In genomic region chr10:42225184-42225935, GRCm38 (mm10) we compare ENCODE assay signal across 13 mouse cellular contexts. TPM values are rescaled to one million over a fixed set of nuclear protein-coding genes. Genes with fewer than 3 reads are reported as not detected.
DNase-seq lines count a peak whose midpoint lies in the region; ATAC-seq and TF ChIP-seq lines count a peak whose summit lies in the region.
"Had no signal": no experiment of that assay in that cellular context is flagged by ENCODE, and none has a peak within 500 bp of the region (broad histone marks: within the 10 kb centered on the region; RNA-seq: fewer than 3 reads in every experiment).

No protein-coding gene starts in this region.

- no peaks in the 10 kb centered on the region for H3K9me3 ChIP-seq in liver, embryonic 11.5 days (ENCODE audit: control insufficient read depth, low read length)
- H3K9me3 ChIP-seq in intestine, embryonic 15.5 days, result no peaks in the 10 kb centered on the region
- H3K9me3 ChIP-seq in heart, embryonic 10.5 days, result no peaks in the 10 kb centered on the region
- H3K9me3 ChIP-seq: forebrain, embryonic 12.5 days had no signal

- H3K36me3 ChIP-seq in liver, adult 2 months (ENCODE audit: control insufficient read depth, insufficient read depth, low read length), result no peaks in the 10 kb centered on the region
- H3K36me3 ChIP-seq in liver, embryonic 11.5 days (ENCODE audit: control insufficient read depth, insufficient read depth, low read length), result peaks cover 9% of the 10 kb centered on the region; the same call in 1 of the 2 replicates
- no peaks in the 10 kb centered on the region for H3K36me3 ChIP-seq in intestine, embryonic 15.5 days
- H3K36me3 ChIP-seq in small intestine, adult 2 months (ENCODE audit: control insufficient read depth, insufficient read depth, low read length), result no peaks in the 10 kb centered on the region
- H3K36me3 ChIP-seq in heart, embryonic 10.5 days, result peaks cover 5% of the 10 kb centered on the region; the same call in 1 of the 2 replicates
- H3K36me3 ChIP-seq: forebrain, embryonic 12.5 days had no signal

- H3K9ac ChIP-seq in liver, adult 2 months (ENCODE audit: low read depth, low read length), result peak overlapping the region; percentile 50
- no peak overlapping the region for H3K9ac ChIP-seq in liver, embryonic 11.5 days (ENCODE audit: low read depth, low read length)
- no peak overlapping the region for H3K9ac ChIP-seq in intestine, embryonic 15.5 days
- H3K9ac ChIP-seq: forebrain, embryonic 12.5 days had no signal

- H3K27me3 ChIP-seq in liver, adult 2 months (ENCODE audit: control insufficient read depth, insufficient read depth, low read length), result no peaks in the 10 kb centered on the region
- H3K27me3 ChIP-seq in liver, embryonic 11.5 days (replicated peaks; ENCODE audit: control insufficient read depth, insufficient read depth, low read length), result no peaks in the 10 kb centered on the region
- no peaks in the 10 kb centered on the region for H3K27me3 ChIP-seq in intestine, embryonic 15.5 days (replicated peaks)
- no peaks in the 10 kb centered on the region for H3K27me3 ChIP-seq in small intestine, adult 2 months (ENCODE audit: control insufficient read depth, insufficient read depth, low read length)
- no peaks in the 10 kb centered on the region for H3K27me3 ChIP-seq in heart, embryonic 10.5 days (ENCODE audit: insufficient read depth, poor library complexity, severe bottlenecking)
- H3K27me3 ChIP-seq: forebrain, embryonic 12.5 days had no signal

- H3K4me1 ChIP-seq in liver, adult 2 months (ENCODE audit: control insufficient read depth, insufficient read depth, low read length), result peaks cover 45% of the 10 kb centered on the region
- H3K4me1 ChIP-seq in liver, embryonic 11.5 days (replicated peaks; ENCODE audit: control insufficient read depth, insufficient read depth, low read length), result peaks cover 42% of the 10 kb centered on the region
- H3K4me1 ChIP-seq in intestine, embryonic 15.5 days (replicated peaks), result peaks cover 22% of the 10 kb centered on the region
- peaks cover 22% of the 10 kb centered on the region for H3K4me1 ChIP-seq in small intestine, adult 2 months (ENCODE audit: control insufficient read depth, insufficient read depth, insufficient read length, low read length)
- peaks cover 55% of the 10 kb centered on the region for H3K4me1 ChIP-seq in heart, embryonic 10.5 days

- intact Hi-C loops in left cerebral cortex, postnatal 14 days (cut with DNase I), result no loop called here

- no peak overlapping the region; the same call in 1 of the 2 replicates for H3K4me3 ChIP-seq in liver, adult 2 months (ENCODE audit: insufficient read depth, low read depth, low read length)
- no peak overlapping the region for H3K4me3 ChIP-seq in liver, embryonic 11.5 days (ENCODE audit: low read depth, low read length)
- H3K4me3 ChIP-seq in intestine, embryonic 15.5 days (replicated peaks), result no peak overlapping the region
- H3K4me3 ChIP-seq in small intestine, adult 2 months (ENCODE audit: low read depth, low read length), result no peak overlapping the region
- no peak overlapping the region for H3K4me3 ChIP-seq in heart, embryonic 10.5 days
- H3K4me3 ChIP-seq: forebrain, embryonic 12.5 days had no signal

- no peak overlapping the region for H3K4me2 ChIP-seq in liver, embryonic 11.5 days
- H3K4me2 ChIP-seq in intestine, embryonic 15.5 days (replicated peaks), result no peak overlapping the region
- H3K4me2 ChIP-seq: forebrain, embryonic 12.5 days had no signal

- no peak for ATAC-seq in liver, embryonic 11.5 days (replicated peaks; ENCODE audit: low FRiP score)
- ATAC-seq in intestine, embryonic 15.5 days, result peak; percentile 41; the same call in 1 of the 2 replicates

- WGBS in liver, adult 2 months, result 39% methylated on average over 18 of the region's 18 CpGs
- WGBS in liver, embryonic 11.5 days, result 79% methylated on average over 18 of the region's 18 CpGs
- WGBS in intestine, embryonic 15.5 days, result 70% methylated on average over 18 of the region's 18 CpGs
- WGBS in small intestine, adult 2 months, result 69% methylated on average over 18 of the region's 18 CpGs
- WGBS in heart, embryonic 10.5 days, result 91% methylated on average over 18 of the region's 18 CpGs

- no peak for TF ChIP-seq CTCF in liver, adult 2 months (IDR thresholded peaks at IDR 0.05; ENCODE audit: low read depth, low read length)
- no peak for TF ChIP-seq CTCF in small intestine, adult 2 months (IDR thresholded peaks at IDR 0.05; ENCODE audit: extremely low read depth, insufficient read length, insufficient replicate concordance, low read depth, low read length)

- peak overlapping the region; percentile 84 for H3K27ac ChIP-seq in liver, adult 2 months (replicated peaks; ENCODE audit: insufficient read depth, low read depth, low read length)
- no peak overlapping the region for H3K27ac ChIP-seq in liver, embryonic 11.5 days (ENCODE audit: low read depth, low read length)
- H3K27ac ChIP-seq in intestine, embryonic 15.5 days, result no peak overlapping the region
- H3K27ac ChIP-seq in small intestine, adult 2 months (ENCODE audit: insufficient read depth, low read depth, low read length), result peak overlapping the region; percentile 13; the same call in 1 of the 2 replicates
- H3K27ac ChIP-seq in heart, embryonic 10.5 days, result no peak overlapping the region
- H3K27ac ChIP-seq: forebrain, embryonic 12.5 days; stomach, postnatal 0 days had no signal

- DNase-seq in liver, adult 2 months (ENCODE audit: extremely low read depth, low read depth, low spot score), result peak; percentile 95
- DNase-seq in liver, embryonic 11.5 days (ENCODE audit: low spot score), result no peak
- DNase-seq in kidney, postnatal 25 days, result peak; percentile 68 to 91
- DNase-seq in T-cell, adult 2 months (ENCODE audit: low spot score), result no peak
- DNase-seq in heart, embryonic 10.5 days (ENCODE audit: low spot score), result no peak
- DNase-seq in left cerebral cortex, postnatal 14 days (ENCODE audit: low spot score in 2 of 2), result no peak
- DNase-seq: adrenal gland, postnatal 14 days; cerebellum, adult 11-12 months; gastrocnemius, postnatal 14 days had no signal

- TF ChIP-seq POLR2A in liver, adult 2 months (IDR thresholded peaks at IDR 0.05; ENCODE audit: extremely low read depth, insufficient read depth, low read length), result no peak
- no peak for TF ChIP-seq POLR2A in small intestine, adult 2 months (IDR thresholded peaks at IDR 0.05; ENCODE audit: low read depth, low read length)

- H3K79me2 ChIP-seq in liver, adult 2 months (ENCODE audit: control insufficient read depth, insufficient read depth, low read length), result peaks cover 40% of the 10 kb centered on the region

RNA-seq across cellular contexts. Expression of gene Foxo3, which starts 51.2 kb away (rescaled TPM):
- 34.2 and 35.4 TPM in 2 replicates for total RNA-seq in liver, adult 2 months (2014; rRNA removed)
- polyA plus RNA-seq in liver, adult 2 months (2012; rRNA removed), result 17.0 and 17.7 TPM in 2 replicates
- 11.7 and 12.3 TPM in 2 replicates for polyA plus RNA-seq in liver, embryonic 11.5 days (2014; fragmentation: Nextera tagmentation; extraction: Ambion mirVana)
- 6.4 and 7.6 TPM in 2 replicates for polyA plus RNA-seq in intestine, embryonic 15.5 days (2015; fragmentation: Nextera tagmentation; extraction: Ambion mirVana)
- 25.5 and 49.5 TPM in 2 replicates for polyA plus RNA-seq in small intestine, adult 2 months (2012; rRNA removed)
- 3.4 and 4.3 TPM in 2 replicates for polyA plus RNA-seq in heart, embryonic 10.5 days (2016; fragmentation: Nextera tagmentation; extraction: Ambion mirVana)
- 10 to 100 TPM; 56.1 to 62.1 TPM for total RNA-seq in left cerebral cortex, postnatal 14 days (2021)

Comparison
In these comparisons a context has a peak if more than half of its experiments do, and no peak if none do; other contexts are left out.
1. DNase-seq: peak in liver, adult 2 months (single experiment) and kidney, postnatal 25 days (2 of 2); none in liver, embryonic 11.5 days (single experiment), T-cell, adult 2 months (single experiment), heart, embryonic 10.5 days (single experiment) and left cerebral cortex, postnatal 14 days (0 of 2).
2. H3K27ac ChIP-seq: peak in liver, adult 2 months (single experiment) and small intestine, adult 2 months (single experiment); none in liver, embryonic 11.5 days (single experiment), intestine, embryonic 15.5 days (single experiment) and heart, embryonic 10.5 days (single experiment).